15 mouse cellular contexts compared by ENCODE assay signal in the genomic region with DNA sequence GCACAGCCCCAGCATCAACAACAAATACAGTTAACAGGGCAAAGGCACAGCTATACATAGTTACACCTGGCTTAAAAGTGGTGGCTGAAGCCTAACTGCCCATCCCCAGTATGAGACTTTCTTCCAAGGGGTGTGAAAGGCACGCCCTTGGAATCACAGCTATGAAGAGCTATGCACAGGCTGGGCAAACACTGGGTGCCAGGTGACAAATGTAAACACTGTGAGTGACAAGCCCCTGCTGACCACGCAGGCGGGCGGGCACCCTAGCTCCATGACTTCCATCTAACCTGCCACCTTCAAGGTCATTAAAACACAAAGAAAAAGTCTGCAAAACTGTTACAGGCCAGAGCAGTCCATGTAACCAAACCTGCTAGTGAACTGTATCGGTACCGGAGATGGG. TPM values are rescaled to one million over a fixed set of nuclear protein-coding genes. Genes with fewer than 3 reads are reported as not detected.
DNase-seq lines count a peak whose midpoint lies in the region; ATAC-seq lines count a peak whose summit lies in the region.
"Had no signal": no experiment of that assay in that cellular context is flagged by ENCODE, and none has a peak within 500 bp of the region (broad histone marks: within the 10 kb centered on the region; RNA-seq: fewer than 3 reads in every experiment).

No protein-coding gene starts in this region.

- H3K4me3 ChIP-seq in intestine, embryonic 14.5 days (ENCODE audit: low read depth, low read length): no peak overlapping the region
- H3K4me3 ChIP-seq: limb, embryonic 13.5 days; midbrain, embryonic 12.5 days; myocyte had no signal

- no peaks in the 10 kb centered on the region for H3K9me3 ChIP-seq in intestine, embryonic 14.5 days (ENCODE audit: control insufficient read depth, low read length)
- H3K9me3 ChIP-seq: limb, embryonic 13.5 days; midbrain, embryonic 12.5 days had no signal

- H3K36me3 ChIP-seq in intestine, embryonic 14.5 days (ENCODE audit: control insufficient read depth, insufficient read depth, low read length): no peaks in the 10 kb centered on the region
- H3K36me3 ChIP-seq: limb, embryonic 13.5 days; midbrain, embryonic 12.5 days had no signal

- H3K27ac ChIP-seq in intestine, embryonic 14.5 days (ENCODE audit: low read depth): no peak overlapping the region
- H3K27ac ChIP-seq: limb, embryonic 13.5 days; midbrain, embryonic 12.5 days had no signal

- ATAC-seq in intestine, embryonic 14.5 days (replicated peaks; ENCODE audit: low FRiP score, low TSS enrichment, low read depth): peak; percentile 62
- ATAC-seq: liver, postnatal 0 days had no signal

- peak; percentile 88 for DNase-seq in heart, adult 11 months
- no peak for DNase-seq in heart, adult 8-10 months (ENCODE audit: low spot score)
- peak; percentile 22 for DNase-seq in ES-CJ7 (ENCODE audit: low read depth, low spot score)
- DNase-seq in intestine, embryonic 14.5 days (ENCODE audit: low spot score): no peak
- DNase-seq in lung, postnatal 10 days: peak; percentile 42
- DNase-seq in right cerebral cortex, adult 18-20 months: no peak
- no peak for DNase-seq in urinary bladder, postnatal 36 days (ENCODE audit: low spot score in 2 of 2)
- DNase-seq in right cerebral cortex, postnatal 36 days (ENCODE audit: low spot score in 2 of 2): no peak
- DNase-seq: cerebellum, adult 18-20 months; kidney, postnatal 25 days; liver, postnatal 0 days; right cerebral cortex, postnatal 4 days had no signal

- no peak overlapping the region for H3K4me2 ChIP-seq in intestine, embryonic 14.5 days (ENCODE audit: low read length)
- H3K4me2 ChIP-seq: limb, embryonic 13.5 days; midbrain, embryonic 12.5 days had no signal

- WGBS in intestine, embryonic 14.5 days: 69% methylated on average over 6 of the region's 6 CpGs

- H3K27me3 ChIP-seq in intestine, embryonic 14.5 days (replicated peaks; ENCODE audit: control insufficient read depth, insufficient read depth, low read length): no peaks in the 10 kb centered on the region
- H3K27me3 ChIP-seq: limb, embryonic 13.5 days; midbrain, embryonic 12.5 days had no signal

- H3K9ac ChIP-seq in intestine, embryonic 14.5 days (ENCODE audit: low read length): no peak overlapping the region
- H3K9ac ChIP-seq: limb, embryonic 13.5 days; liver, postnatal 0 days; midbrain, embryonic 12.5 days had no signal

- peaks cover 41% of the 10 kb centered on the region for H3K4me1 ChIP-seq in intestine, embryonic 14.5 days (replicated peaks; ENCODE audit: control insufficient read depth, insufficient read depth, low read length)

RNA-seq across cellular contexts. Expression of a gene that starts 19.5 kb away (rescaled TPM):
- 10 to 100 TPM; 19.3 to 25.2 (median 22.0) TPM for total RNA-seq in heart, adult 8-10 months (2022)
- polyA plus RNA-seq in intestine, embryonic 14.5 days (2014; fragmentation: Nextera tagmentation; extraction: Ambion mirVana): 31.2 and 33.3 TPM in 2 replicates

Comparison
In these comparisons a context has a peak if more than half of its experiments do, and no peak if none do; other contexts are left out.
1. DNase-seq: peak in heart, adult 11 months (single experiment), ES-CJ7 (single experiment) and lung, postnatal 10 days (single experiment); none in heart, adult 8-10 months (single experiment), intestine, embryonic 14.5 days (single experiment), right cerebral cortex, adult 18-20 months (single experiment), urinary bladder, postnatal 36 days (0 of 2) and right cerebral cortex, postnatal 36 days (0 of 2).